Mouse (Mus musculus) neural tube, embryonic 14.5 days (tissue): ENCODE measurements around the gene Olfr911-ps1. TPM values are rescaled to one million over a fixed set of nuclear protein-coding genes. Genes with fewer than 3 reads are reported as not detected.

Experiments
- ATAC-seq: fragments of 200-750 bp; cut with Nextera tagmentation; 2 replicates; pipeline ENCODE4 v1.8.0; 2017; ENCODE audit warnings: low read depth, mild to moderate bottlenecking, moderate TSS enrichment, moderate library complexity
- H3K27ac ChIP-seq: fragments of 300-500 bp; sonication (generic); 2 replicates; pipeline ENCODE4 v1.5.1; 2014; ENCODE audit warnings: low read depth, mild to moderate bottlenecking, control low read depth, low read length, moderate library complexity, mixed read lengths
- H3K27me3 ChIP-seq: fragments of 300-500 bp; sonication (generic); 2 replicates; pipeline ENCODE4 v1.6.1; 2014; ENCODE audit warnings: low read length; ENCODE audit not compliant: control insufficient read depth, insufficient read depth
- H3K36me3 ChIP-seq: fragments of 300-500 bp; sonication (generic); 2 replicates; pipeline ENCODE4 v1.6.1; 2014; ENCODE audit warnings: low read length, mixed read lengths; ENCODE audit not compliant: control insufficient read depth, insufficient read depth
- H3K4me1 ChIP-seq: fragments of 300-500 bp; sonication (generic); 2 replicates; pipeline ENCODE4 v1.6.1; 2014; ENCODE audit warnings: low read length; ENCODE audit not compliant: control insufficient read depth, insufficient read depth
- H3K4me2 ChIP-seq: fragments of 300-500 bp; sonication (generic); 2 replicates; pipeline ENCODE4 v1.6.1; 2014; ENCODE audit warnings: mild to moderate bottlenecking, low read depth, low read length, control low read depth
- H3K4me3 ChIP-seq: fragments of 300-500 bp; sonication (generic); 2 replicates; pipeline ENCODE4 v1.5.1; 2014; ENCODE audit warnings: low read depth, low read length, control low read depth, mixed read lengths
- H3K9ac ChIP-seq: fragments of 300-500 bp; sonication (generic); replicated peaks from 2 replicates; pipeline ENCODE4 v1.6.1; 2014; ENCODE audit warnings: low read depth, mild to moderate bottlenecking, control low read depth, low read length, mixed read lengths
- H3K9me3 ChIP-seq: fragments of 300-500 bp; sonication (generic); 2 replicates; pipeline ENCODE4 v1.6.1; 2016; ENCODE audit warnings: low read length; ENCODE audit not compliant: control insufficient read depth
- WGBS: fragments of 180-500 bp; shearing (Covaris S2); extraction: QIAGEN DNeasy Blood & Tissue Kit; methylation state at CpG from one replicate; pipeline ENCODE4 v1.1.7; 2014; 5-methylcytosine and 5-hydroxymethylcytosine counted together
- polyA plus RNA-seq: library from polyadenylated mRNA; unstranded; fragments of >200 nt; fragmentation: Nextera tagmentation; extraction: Ambion mirVana; gene quantifications from 2 replicates; pipeline ENCODE4 v1.2.1, GENCODE M21; 2014

Gene Olfr911-ps1
- not detected in 2 replicates for polyA plus RNA-seq

DNA sequence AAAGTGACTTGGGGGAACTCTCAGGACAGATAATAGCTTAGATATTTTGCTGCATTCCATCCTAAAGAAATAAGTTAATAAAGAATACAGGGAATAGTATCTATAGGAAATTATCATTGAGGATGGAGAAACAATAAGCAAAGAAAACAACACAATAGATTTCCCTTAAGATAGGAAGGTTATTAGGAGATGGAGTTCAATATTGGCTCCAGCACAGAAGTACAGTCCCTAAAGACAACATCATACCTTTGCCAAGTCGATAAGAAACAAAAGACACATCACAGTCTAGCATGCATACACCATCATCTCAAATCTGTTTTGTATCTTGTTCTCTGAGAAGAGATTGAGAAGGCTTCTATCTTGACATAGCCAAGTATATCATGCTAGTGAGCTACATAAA lies at the start of gene Olfr911-ps1:
Olfr911-ps1 (plus strand) TSS at position 301 of the 400 bp plus-strand sequence.
- H3K27me3 ChIP-seq: no peaks in the 10 kb centered on the region
- 85% methylated on average over 1 of the region's 1 CpGs for WGBS
- no peak within 1 kb of the TSS for H3K27ac ChIP-seq
- no peak for ATAC-seq
- no peaks in the 10 kb centered on the region for H3K9me3 ChIP-seq
- H3K4me2 ChIP-seq: no peak within 1 kb of the TSS
- H3K4me3 ChIP-seq: no peak within 1 kb of the TSS
- H3K36me3 ChIP-seq: no peaks in the 10 kb centered on the region
- H3K4me1 ChIP-seq: no peaks in the 10 kb centered on the region
- H3K9ac ChIP-seq: no peak within 1 kb of the TSS

DNA sequence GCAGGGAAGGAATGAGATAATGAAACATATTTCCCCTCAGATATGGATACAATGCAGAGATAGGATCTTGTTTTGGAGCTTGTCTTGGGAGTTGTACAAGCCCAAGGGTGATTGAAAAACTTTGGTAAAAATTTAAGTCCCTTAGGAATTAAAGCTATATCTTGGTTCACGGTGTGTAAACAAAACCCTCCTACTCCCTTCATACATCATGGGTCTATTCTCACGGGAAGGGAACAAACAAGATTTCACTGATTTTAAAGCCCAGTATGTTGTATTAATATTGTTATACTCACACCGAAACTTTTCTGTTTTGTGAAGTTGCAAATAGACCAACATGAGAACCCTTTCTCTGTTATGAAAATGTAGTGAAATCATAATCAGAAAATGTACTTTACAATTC lies 34.6 kb upstream of the Olfr911-ps1 start, which contains the start of gene Olfr906:
Olfr906 (plus strand) TSS at position 301 of the 400 bp plus-strand sequence.
- Histone ChIP-seq H3K27ac (no peak within 1 kb of the TSS), H3K27me3 (no peaks in the 10 kb centered on the region), H3K4me1 (no peaks in the 10 kb centered on the region), H3K9me3 (no peaks in the 10 kb centered on the region), H3K36me3 (no peaks in the 10 kb centered on the region), H3K4me3 (no peak within 1 kb of the TSS), H3K4me2 (no peak within 1 kb of the TSS), H3K9ac (no peak within 1 kb of the TSS)
- WGBS: 90% methylated on average over 3 of the region's 3 CpGs
- ATAC-seq: no peak

GRCm38 (mm10) chr9:38495501-38495900 lies 25.9 kb upstream of the Olfr911-ps1 start, which contains the start of gene Olfr907:
Olfr907 (plus strand) TSS chr9:38495801.
- no peak within 1 kb of the TSS for H3K9ac ChIP-seq
- no peaks in the 10 kb centered on the region for H3K4me1 ChIP-seq
- no peak within 1 kb of the TSS for H3K27ac ChIP-seq
- H3K4me2 ChIP-seq: no peak within 1 kb of the TSS
- H3K36me3 ChIP-seq: no peaks in the 10 kb centered on the region
- 83% methylated on average over 2 of the region's 2 CpGs for WGBS
- ATAC-seq: no peak
- no peak within 1 kb of the TSS for H3K4me3 ChIP-seq
- no peaks in the 10 kb centered on the region for H3K27me3 ChIP-seq
- no peaks in the 10 kb centered on the region for H3K9me3 ChIP-seq

- no peaks in the 10 kb centered on the region for H3K9me3 ChIP-seq
- H3K9ac ChIP-seq: no peak overlapping the region
- no peaks in the 10 kb centered on the region for H3K4me1 ChIP-seq
- H3K27me3 ChIP-seq: no peaks in the 10 kb centered on the region
- H3K27ac ChIP-seq: no peak overlapping the region
- no peak overlapping the region for H3K4me3 ChIP-seq
- no peak overlapping the region for H3K4me2 ChIP-seq
- no peak for ATAC-seq
- 77% methylated on average over 2 of the region's 2 CpGs for WGBS
- no peaks in the 10 kb centered on the region for H3K36me3 ChIP-seq
Observed at GRCm38 (mm10) chr9:38512353-38512752, 9.0 kb upstream of the Olfr911-ps1 start.

DNA sequence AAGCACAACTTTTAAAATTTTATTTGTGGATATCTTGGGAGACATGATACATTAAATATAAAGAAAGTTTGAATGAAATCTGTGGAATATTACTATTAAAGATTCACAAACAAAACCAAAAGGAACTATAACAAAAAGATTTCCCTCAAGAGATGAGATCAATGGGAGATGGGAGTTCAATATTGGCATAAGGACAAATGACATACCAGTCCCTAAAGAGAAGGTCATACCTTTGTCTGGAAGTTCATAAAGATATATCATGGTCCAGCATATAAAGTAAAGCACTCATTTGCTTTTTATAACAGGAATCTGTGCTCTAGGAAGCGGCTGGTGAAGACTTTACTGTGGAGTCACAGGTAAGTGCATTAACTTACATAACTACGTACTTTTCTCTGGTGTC lies 16.2 kb downstream of the Olfr911-ps1 start, which contains the start of gene Olfr910:
Olfr910 (plus strand) TSS at position 301 of the 400 bp plus-strand sequence.
- H3K4me3 ChIP-seq: no peak within 1 kb of the TSS
- H3K9me3 ChIP-seq: no peaks in the 10 kb centered on the region
- ATAC-seq: no peak
- WGBS: 96% methylated on average over 2 of the region's 2 CpGs
- H3K27ac ChIP-seq: no peak within 1 kb of the TSS
- no peak within 1 kb of the TSS for H3K9ac ChIP-seq
- H3K4me1 ChIP-seq: no peaks in the 10 kb centered on the region
- H3K27me3 ChIP-seq: no peaks in the 10 kb centered on the region
- no peaks in the 10 kb centered on the region for H3K36me3 ChIP-seq
- no peak within 1 kb of the TSS for H3K4me2 ChIP-seq

Other genes starting within 250 kb of the Olfr911-ps1 start
- gene Olfr896-ps1, start 230.5 kb upstream of the Olfr911-ps1 start, polyA plus RNA-seq: not detected in 2 replicates
- not detected in 2 replicates for gene Olfr25, start 192.5 kb upstream of the Olfr911-ps1 start, polyA plus RNA-seq
- not detected in 2 replicates for gene Olfr898, start 173.2 kb upstream of the Olfr911-ps1 start, polyA plus RNA-seq
- not detected in 2 replicates for gene Olfr250, start 154.7 kb upstream of the Olfr911-ps1 start, polyA plus RNA-seq
- not detected in 2 replicates for gene Olfr251, start 144.5 kb upstream of the Olfr911-ps1 start, polyA plus RNA-seq
- gene Olfr147, start 119.9 kb upstream of the Olfr911-ps1 start, polyA plus RNA-seq: not detected in 2 replicates
- not detected in 2 replicates for gene Olfr901, start 92.1 kb upstream of the Olfr911-ps1 start, polyA plus RNA-seq
- not detected in 2 replicates for gene Olfr902, start 73.9 kb upstream of the Olfr911-ps1 start, polyA plus RNA-seq
- gene Olfr904, start 58.4 kb upstream of the Olfr911-ps1 start, polyA plus RNA-seq: not detected in 2 replicates
- gene Olfr905, start 50.5 kb upstream of the Olfr911-ps1 start, polyA plus RNA-seq: not detected in 2 replicates
- not detected in 2 replicates for gene Olfr906, start 34.5 kb upstream of the Olfr911-ps1 start, polyA plus RNA-seq
- gene Olfr907, start 25.8 kb upstream of the Olfr911-ps1 start, polyA plus RNA-seq: not detected in 2 replicates
- not detected in 2 replicates for gene Olfr910, start 16.3 kb downstream of the Olfr911-ps1 start, polyA plus RNA-seq
- not detected in 2 replicates for gene Olfr912, start 58.6 kb downstream of the Olfr911-ps1 start, polyA plus RNA-seq
- not detected in 2 replicates for gene Olfr913, start 71.2 kb downstream of the Olfr911-ps1 start, polyA plus RNA-seq
- gene Olfr914, start 83.5 kb downstream of the Olfr911-ps1 start, polyA plus RNA-seq: not detected in 2 replicates
- not detected in 2 replicates for gene Olfr916, start 138.3 kb downstream of the Olfr911-ps1 start, polyA plus RNA-seq
- not detected in 2 replicates for gene Olfr917, start 144.3 kb downstream of the Olfr911-ps1 start, polyA plus RNA-seq
- gene Olfr918, start 153.0 kb downstream of the Olfr911-ps1 start, polyA plus RNA-seq: not detected in 2 replicates
- not detected in 2 replicates for gene Olfr919, start 182.1 kb downstream of the Olfr911-ps1 start, polyA plus RNA-seq
- 7.0 and 10.8 TPM in 2 replicates for gene Vwa5a, start 196.7 kb downstream of the Olfr911-ps1 start, polyA plus RNA-seq
- 0.06 TPM in 1 of 2 replicates, not detected in the other for gene Olfr920, start 230.7 kb downstream of the Olfr911-ps1 start, polyA plus RNA-seq